Mouse (Mus musculus) kidney, adult 11 months (tissue): ENCODE measurements around the gene Tmem132a.

Experiments
- DNase-seq: peaks from one replicate; pipeline ENCODE4 v3.0.0; 2022

Tmem132a gene

GRCm38 (mm10) chr19:10871328-10871961, 1.7 kb upstream of the Tmem132a start:
- peak; percentile 38 for DNase-seq

- no peak for DNase-seq
Observed at GRCm38 (mm10) chr19:10870676-10871075, 936 bp upstream of the Tmem132a start.

DNA sequence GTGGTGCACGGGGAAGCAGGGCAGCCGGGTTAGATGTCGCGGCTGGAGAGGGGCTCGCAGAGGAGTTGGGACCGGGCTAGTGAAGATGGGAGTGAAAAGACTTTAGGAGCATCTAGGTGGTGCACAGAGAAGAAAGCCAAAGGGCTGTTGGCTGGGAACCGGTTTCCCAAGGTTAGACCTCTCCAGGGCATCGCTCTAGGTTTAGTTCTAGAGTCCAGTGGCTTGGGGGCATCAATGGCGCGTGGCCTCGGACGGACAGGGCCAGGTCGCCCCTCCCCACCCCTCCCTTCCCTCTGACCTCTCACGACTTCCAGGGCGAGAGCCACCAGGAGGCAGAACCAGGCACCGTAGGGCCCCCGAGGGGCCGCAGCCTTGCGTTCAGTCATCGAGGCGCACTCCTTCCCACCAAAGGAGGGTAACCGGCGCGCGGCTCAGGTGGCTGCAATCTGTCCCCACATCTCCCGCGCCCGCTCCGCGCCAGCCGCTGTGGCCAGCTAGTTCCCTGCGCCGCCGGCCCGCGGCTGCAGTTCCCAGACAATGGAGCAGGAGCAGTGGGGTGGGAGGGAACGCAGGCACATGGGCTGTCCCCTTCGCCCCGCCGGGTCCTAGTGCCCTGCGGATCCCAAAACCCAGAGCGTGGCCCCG, 377 bp downstream of the Tmem132a start:
- peak; percentile 68 for DNase-seq

DNA sequence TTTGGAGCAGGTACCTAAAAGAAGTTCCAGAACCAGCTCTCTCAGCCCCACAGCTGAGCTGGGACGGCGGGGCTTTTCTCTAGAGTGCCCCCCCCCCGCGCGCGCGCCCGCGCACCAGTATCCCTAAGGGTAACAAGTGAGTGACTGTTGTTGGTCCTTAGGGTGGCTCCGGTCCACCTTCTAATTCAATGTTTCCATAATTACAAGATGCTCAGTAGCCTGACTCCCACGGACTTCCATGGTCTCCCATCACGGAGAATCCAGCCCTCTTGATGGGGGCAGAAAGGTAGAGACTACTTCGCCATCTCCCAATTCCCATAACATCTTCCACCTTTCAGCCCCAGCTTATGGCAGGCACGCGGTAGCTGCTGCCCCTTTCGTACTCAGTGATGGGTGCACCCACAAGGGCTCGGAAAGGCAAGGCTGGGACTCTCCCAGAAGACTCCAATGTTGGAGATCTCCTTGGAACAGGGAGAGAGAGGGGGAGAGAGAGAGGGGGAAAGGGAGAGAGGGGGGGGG, 1.1 kb downstream of the Tmem132a start:
- DNase-seq = no peak

DNA sequence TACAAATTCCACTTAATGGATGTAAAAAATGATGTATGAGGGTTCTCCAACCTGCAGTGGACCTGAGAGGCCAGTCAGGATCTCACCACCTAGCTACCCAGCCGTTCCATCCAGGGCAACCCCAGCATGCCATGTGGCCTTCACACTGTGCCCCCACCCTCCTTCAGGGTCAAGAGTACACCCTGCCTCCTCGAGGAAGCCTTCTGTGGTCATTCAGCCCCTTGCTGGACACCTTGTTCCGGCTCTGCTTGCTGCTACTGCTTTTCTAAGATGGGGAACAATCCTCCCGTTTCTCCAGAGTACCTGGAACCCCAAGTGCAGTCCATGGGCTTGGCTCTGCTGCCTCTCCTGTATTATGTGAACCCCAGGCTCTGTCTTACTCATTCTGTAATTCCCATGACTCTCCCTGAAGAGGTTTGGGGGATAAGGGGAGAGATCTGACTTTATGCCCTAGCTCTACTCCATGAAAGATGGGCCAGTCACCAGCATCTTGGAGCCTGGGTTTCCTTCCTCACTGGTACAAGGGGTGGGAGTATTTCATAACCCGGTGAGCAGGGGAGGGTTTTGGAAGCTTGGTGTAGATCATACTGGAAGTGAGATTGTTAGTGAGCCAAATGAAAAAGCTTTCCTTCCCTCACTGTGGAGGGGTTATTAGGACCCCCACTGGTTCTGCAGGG, 1.7 kb downstream of the Tmem132a start:
- DNase-seq = no peak

- DNase-seq = no peak
Observed at GRCm38 (mm10) chr19:10866351-10866750, 3.4 kb downstream of the Tmem132a start.

DNA sequence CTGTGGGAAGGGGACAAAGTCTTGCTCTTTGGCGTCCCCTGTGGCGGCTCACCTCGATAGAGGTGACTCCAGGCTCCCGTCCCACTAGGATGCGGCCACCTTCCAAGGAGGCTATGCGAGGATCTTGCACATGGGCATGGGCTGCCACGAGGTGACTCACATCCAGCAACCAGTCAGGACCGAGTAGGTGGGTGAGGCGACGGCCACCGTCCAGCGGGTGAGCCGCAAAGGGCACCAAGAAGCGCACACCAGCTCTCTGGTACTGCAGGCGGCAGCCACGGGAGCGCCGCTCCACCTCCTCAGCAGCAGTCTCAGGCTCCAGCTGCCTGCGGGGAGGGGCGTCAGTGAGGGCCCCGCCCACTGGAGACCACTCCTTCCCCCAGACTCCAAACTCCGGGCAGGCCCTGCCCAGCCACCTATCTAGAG, 9.7 kb downstream of the Tmem132a start:
- no peak for DNase-seq

DNA sequence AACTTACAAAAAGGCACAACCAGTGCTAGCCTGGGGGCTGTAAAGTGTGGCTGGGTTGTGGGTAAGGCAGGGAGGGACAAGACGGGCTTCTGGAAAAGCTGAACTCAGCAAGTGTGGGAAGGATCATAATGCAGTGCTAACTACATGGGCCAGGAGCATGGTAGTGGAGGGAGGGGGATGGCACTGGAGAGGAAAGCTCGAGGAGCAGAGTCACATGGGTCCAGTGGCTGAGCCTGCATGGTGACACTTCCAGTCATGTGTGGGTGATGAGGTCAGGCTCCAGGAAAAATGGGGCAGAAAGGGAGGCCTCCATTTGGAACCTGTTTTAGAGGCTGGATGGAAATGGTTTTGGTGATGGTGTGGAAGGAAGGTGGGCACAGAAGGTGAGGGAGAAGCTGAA, 13.2 kb downstream of the Tmem132a start:
- DNase-seq = no peak

GRCm38 (mm10) chr19:10855422-10855821, 14.3 kb downstream of the Tmem132a start:
- no peak for DNase-seq

- peak; percentile 27 for DNase-seq
Observed at GRCm38 (mm10) chr19:10847311-10848087, 22.2 kb downstream of the Tmem132a start.

- no peak for DNase-seq
Observed at GRCm38 (mm10) chr19:10846150-10846549, 23.6 kb downstream of the Tmem132a start.

GRCm38 (mm10) chr19:10845454-10845853, 24.3 kb downstream of the Tmem132a start:
- no peak for DNase-seq

- no peak for DNase-seq
Observed at GRCm38 (mm10) chr19:10844206-10844605, 25.5 kb downstream of the Tmem132a start.

- no peak for DNase-seq
Observed at GRCm38 (mm10) chr19:10842914-10843313, 26.8 kb downstream of the Tmem132a start.

- peak; percentile 28 for DNase-seq
Observed at GRCm38 (mm10) chr19:10841721-10842626, 27.8 kb downstream of the Tmem132a start.

DNA sequence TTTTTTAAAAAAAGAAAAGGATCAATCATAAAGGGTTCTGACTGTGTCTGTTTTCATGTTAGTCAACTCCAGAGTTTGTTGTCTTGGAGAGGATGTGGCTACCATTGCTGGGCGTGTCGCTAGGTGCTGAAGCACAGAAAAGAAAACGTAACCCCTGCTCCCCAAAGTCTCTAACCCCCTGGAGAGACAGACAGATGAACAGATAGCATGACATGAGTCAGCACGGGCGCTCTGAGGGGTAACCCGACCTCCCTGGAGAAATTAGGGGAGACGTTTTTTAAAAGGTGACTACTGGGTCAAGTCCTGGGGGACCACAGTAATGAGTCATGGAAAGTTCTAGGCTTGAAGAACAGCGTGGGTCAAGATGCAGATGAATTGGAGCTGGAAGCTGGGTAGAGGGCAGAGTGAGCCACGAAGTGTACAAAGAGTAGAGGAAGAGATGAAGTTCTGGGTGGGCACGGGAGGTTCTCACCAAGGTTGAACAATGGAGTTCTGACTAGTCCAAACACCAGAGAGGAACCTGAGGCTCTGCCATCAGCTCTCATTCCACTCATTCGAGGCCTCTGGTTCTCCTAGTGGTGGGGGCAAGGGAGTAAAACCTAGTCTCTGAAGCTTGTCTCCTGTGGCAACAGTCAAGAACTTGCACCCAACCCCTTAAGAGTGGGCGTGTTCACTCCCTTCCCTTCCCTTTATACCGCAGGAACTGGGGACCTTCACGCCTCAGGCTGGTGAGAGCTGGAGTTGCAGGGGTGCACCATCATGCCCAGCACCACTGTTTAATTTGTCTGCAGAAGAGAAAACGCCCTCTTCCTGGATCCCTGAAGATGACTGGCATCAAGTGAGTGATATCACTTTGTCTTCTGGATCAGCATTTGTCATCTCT, 30.5 kb downstream of the Tmem132a start, which contains the start of gene Slc15a3:
Gene Slc15a3 (plus strand): TSS at position 718 of the 883 bp plus-strand sequence.
- DNase-seq = no peak

DNA sequence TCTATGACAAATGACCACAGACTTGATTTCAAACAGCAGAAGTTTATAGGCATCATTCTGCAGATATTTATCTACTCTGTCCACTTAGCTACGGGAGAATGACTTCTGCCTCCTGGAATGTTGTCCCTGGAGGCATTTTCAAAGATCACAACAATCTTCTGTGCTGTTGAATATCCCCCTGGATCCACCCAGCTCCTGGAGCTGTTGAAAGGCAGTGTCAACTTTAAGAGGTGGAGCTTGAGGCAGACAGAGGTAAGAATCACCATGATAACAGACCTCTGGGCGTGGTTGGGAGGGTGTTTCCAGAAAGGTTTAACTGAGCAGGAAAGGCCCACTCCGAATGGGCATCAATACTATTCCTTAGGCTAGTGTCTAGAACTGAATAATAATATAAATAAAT, 34.1 kb downstream of the Tmem132a start:
- no peak for DNase-seq

- DNase-seq = no peak
Observed at GRCm38 (mm10) chr19:10833611-10834010, 36.1 kb downstream of the Tmem132a start.

DNA sequence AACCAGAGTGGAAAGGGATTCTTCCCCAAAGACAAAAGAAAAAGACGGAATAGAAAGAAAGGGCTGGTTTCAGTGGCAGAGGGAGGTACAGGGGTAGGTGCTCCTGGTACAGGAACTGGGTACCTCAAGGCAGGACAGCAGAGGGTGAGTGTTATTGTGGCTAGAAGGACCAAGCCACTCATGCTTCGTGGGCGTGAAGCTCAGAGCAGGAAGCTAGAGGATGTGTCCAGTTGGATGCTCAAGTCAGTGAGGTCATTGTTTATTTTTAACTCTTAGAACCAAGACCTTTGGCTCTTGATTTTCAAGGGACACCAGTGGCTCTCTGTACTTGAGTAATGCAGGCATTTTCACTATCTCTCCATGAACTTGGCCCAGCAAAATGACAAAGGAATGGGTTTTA, 37.7 kb downstream of the Tmem132a start:
- DNase-seq = no peak

DNA sequence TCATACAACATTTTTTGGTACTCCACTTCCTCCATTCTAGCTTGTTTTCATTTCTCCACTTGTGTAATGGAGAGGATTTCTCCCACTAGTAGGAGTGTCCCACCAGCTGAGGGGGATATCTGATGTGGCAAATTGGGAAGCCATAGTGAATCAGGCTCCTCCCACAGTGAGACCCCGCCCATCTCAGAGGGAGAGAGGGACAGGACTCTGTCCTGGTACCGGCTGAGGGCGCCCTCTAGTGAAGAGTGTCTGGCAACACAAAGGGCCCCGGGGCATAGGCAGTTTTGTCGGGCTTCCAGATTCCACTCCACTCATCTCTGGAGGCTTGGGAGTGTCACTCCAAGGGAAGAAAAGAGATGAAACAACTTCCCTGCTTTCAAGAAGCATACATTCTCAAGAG, 38.3 kb downstream of the Tmem132a start:
- DNase-seq = peak; percentile 39
